Mouse (Mus musculus) adrenal gland, adult 2 months (tissue): Measurements from ENCODE around the gene Gdi2. TPM values are rescaled to one million over a fixed set of nuclear protein-coding genes. Genes with fewer than 3 reads are reported as not detected.
"Not testable (repeated sequence)": the region's sequence is repeated elsewhere in the genome, so short reads cannot be mapped to it uniquely, and the experiment has no call there.

Source experiments
- DNase-seq: peaks from one replicate; pipeline ENCODE4 v3.0.0; 2021
- long read RNA-seq: library from polyadenylated mRNA; stranded (forward); transcript quantifications from one replicate; pipeline ENCODE4 v2.0.0, GENCODE M21; 2021
- polyA plus RNA-seq: library from polyadenylated mRNA; depleted of rRNA; stranded (reverse); fragments of >200 nt; gene quantifications from 2 replicates; pipeline ENCODE4 v1.2.3, GENCODE M21; 2012; rRNA removed
- total RNA-seq, 2 experiments: library from RNA; stranded (reverse); gene quantifications; 2 replicates each; pipeline ENCODE4 v1.2.3; 2021

Gene Gdi2
- total RNA-seq (100 to 1,000 TPM; 365 to 399 TPM), polyA plus RNA-seq (307 and 317 TPM in 2 replicates)
- long read RNA-seq, full-length matches to known transcripts = 196 of 210 reads
- long read RNA-seq, partial matches to known transcripts = 10 of 210 reads
- long read RNA-seq, other reads (novel, unspliced or antisense) = 4 of 210 reads

- DNase-seq = peak; percentile 98
Measured at GRCm38 (mm10) chr13:3537594-3538222, at the start of gene Gdi2. TSS of gene Gdi2 (plus strand) at chr13:3538063.

- peak; percentile 25 for DNase-seq
Measured at GRCm38 (mm10) chr13:3495526-3495925, 42.3 kb upstream of the Gdi2 start.

GRCm38 (mm10) chr13:3501014-3501413 is 36.8 kb upstream of the Gdi2 start:
- DNase-seq = not testable (repeated sequence)

- DNase-seq = not testable (repeated sequence)
Measured at GRCm38 (mm10) chr13:3515351-3515750, 22.5 kb upstream of the Gdi2 start.

- DNase-seq = not testable (repeated sequence)
Measured at GRCm38 (mm10) chr13:3519357-3519756, 18.5 kb upstream of the Gdi2 start.

- DNase-seq = not testable (repeated sequence)
Measured at GRCm38 (mm10) chr13:3519994-3520393, 17.9 kb upstream of the Gdi2 start.

- DNase-seq = no peak
Measured at GRCm38 (mm10) chr13:3523459-3523858, 14.4 kb upstream of the Gdi2 start.

GRCm38 (mm10) chr13:3523946-3524345 is 13.9 kb upstream of the Gdi2 start:
- no peak for DNase-seq

- no peak for DNase-seq
Measured at GRCm38 (mm10) chr13:3525611-3526051, 12.2 kb upstream of the Gdi2 start.

GRCm38 (mm10) chr13:3526328-3526727 is 11.5 kb upstream of the Gdi2 start:
- no peak for DNase-seq

GRCm38 (mm10) chr13:3530451-3530850 is 7.4 kb upstream of the Gdi2 start:
- DNase-seq = no peak

- not testable (repeated sequence) for DNase-seq
Measured at GRCm38 (mm10) chr13:3531176-3531575, 6.7 kb upstream of the Gdi2 start.

- no peak for DNase-seq
Measured at GRCm38 (mm10) chr13:3531692-3532320, 6.1 kb upstream of the Gdi2 start.

- DNase-seq = no peak
Measured at GRCm38 (mm10) chr13:3532451-3532850, 5.4 kb upstream of the Gdi2 start.

GRCm38 (mm10) chr13:3534146-3534545 is 3.7 kb upstream of the Gdi2 start:
- DNase-seq = no peak

GRCm38 (mm10) chr13:3538223-3538968 is 533 bp downstream of the Gdi2 start:
- peak; percentile 86 for DNase-seq

GRCm38 (mm10) chr13:3538969-3539562 is 1.2 kb downstream of the Gdi2 start:
- DNase-seq = no peak

GRCm38 (mm10) chr13:3540166-3540565 is 2.3 kb downstream of the Gdi2 start:
- DNase-seq = no peak

GRCm38 (mm10) chr13:3541159-3541782 is 3.4 kb downstream of the Gdi2 start:
- DNase-seq = no peak

GRCm38 (mm10) chr13:3544077-3544874 is 6.4 kb downstream of the Gdi2 start:
- no peak for DNase-seq

- DNase-seq = no peak
Measured at GRCm38 (mm10) chr13:3544925-3545324, 7.1 kb downstream of the Gdi2 start.
